Mouse (Mus musculus) midbrain, postnatal 0 days (tissue): ENCODE measurements around the gene Btrc. TPM values are rescaled to one million over a fixed set of nuclear protein-coding genes. Genes with fewer than 3 reads are reported as not detected.
A peak's percentile ranks its signal among the peaks of the same experiment; 100 is the strongest.

Experiments used
- ATAC-seq: fragments of 200-750 bp; cut with Nextera tagmentation; 2 replicates; pipeline ENCODE4 v1.8.0; 2017; ENCODE audit warnings: moderate number of reproducible peaks, mild to moderate bottlenecking, moderate TSS enrichment, moderate library complexity; ENCODE audit not compliant: low FRiP score
- DNase-seq: peaks from one replicate; pipeline ENCODE4 v3.0.0-alpha.2; 2015; ENCODE audit warnings: low spot score
- H3K27ac ChIP-seq: fragments of 300-500 bp; sonication (generic); 2 replicates; pipeline ENCODE4 v1.5.1; 2014; ENCODE audit warnings: low read depth, mild to moderate bottlenecking, low read length, mixed read lengths
- H3K27me3 ChIP-seq: fragments of 300-500 bp; sonication (generic); 2 replicates; pipeline ENCODE4 v1.6.1; 2014; ENCODE audit warnings: low read length, control low read depth, mixed read lengths; ENCODE audit not compliant: insufficient read depth
- H3K36me3 ChIP-seq: fragments of 300-500 bp; sonication (generic); 2 replicates; pipeline ENCODE4 v1.6.1; 2014; ENCODE audit warnings: low read length, control low read depth, mixed read lengths; ENCODE audit not compliant: insufficient read depth
- H3K4me1 ChIP-seq: fragments of 300-500 bp; sonication (generic); 2 replicates; pipeline ENCODE4 v1.6.1; 2014; ENCODE audit warnings: mild to moderate bottlenecking, control low read depth, antibody characterized with exemption, low read length, mixed read lengths; ENCODE audit not compliant: insufficient read depth
- H3K4me2 ChIP-seq: fragments of 300-500 bp; sonication (generic); 2 replicates; pipeline ENCODE4 v1.6.1; 2014; ENCODE audit warnings: low read depth, mild to moderate bottlenecking, low read length, mixed read lengths; ENCODE audit not compliant: poor library complexity, severe bottlenecking
- H3K4me3 ChIP-seq: fragments of 300-500 bp; sonication (generic); 2 replicates; pipeline ENCODE4 v1.5.1; 2014; ENCODE audit warnings: low read depth, mild to moderate bottlenecking, low read length, moderate library complexity
- H3K9ac ChIP-seq: fragments of 300-500 bp; sonication (generic); replicated peaks from 2 replicates; pipeline ENCODE4 v1.6.1; 2014; ENCODE audit warnings: mild to moderate bottlenecking, low read length, moderate library complexity, mixed read lengths; ENCODE audit not compliant: poor library complexity, severe bottlenecking
- H3K9me3 ChIP-seq: fragments of 300-500 bp; sonication (generic); 2 replicates; pipeline ENCODE4 v1.6.1; 2016; ENCODE audit warnings: low read length, control low read depth
- CTCF ChIP-seq: IDR thresholded peaks from 2 replicates; pipeline ENCODE4 v1.5.1; 2016; ENCODE audit warnings: antibody characterized with exemption, mild to moderate bottlenecking
- WGBS: fragments of 180-500 bp; shearing (Covaris S2); extraction: QIAGEN DNeasy Blood & Tissue Kit; methylation state at CpG from one replicate; pipeline ENCODE4 v1.1.7; 2014; 5-methylcytosine and 5-hydroxymethylcytosine counted together
- polyA plus RNA-seq: library from polyadenylated mRNA; unstranded; fragments of >200 nt; fragmentation: Nextera tagmentation; extraction: Ambion mirVana; gene quantifications from 2 replicates; pipeline ENCODE4 v1.2.1, GENCODE M21; 2015
- total RNA-seq: library from RNA; depleted of rRNA; stranded (reverse); fragments of >200 nt; gene quantifications from 2 replicates; pipeline ENCODE4 v1.2.3, GENCODE M21; 2014

The Btrc gene
- total and polyA plus RNA-seq, 2 experiments from 2014 or later = 52.8 to 60.1 TPM

- TF ChIP-seq CTCF = no peak
- ATAC-seq (no peak), DNase-seq (no peak)
- no peak overlapping the region for H3K9ac ChIP-seq
- no peak overlapping the region for H3K4me3 ChIP-seq
- no peaks in the 10 kb centered on the region for H3K9me3 ChIP-seq
- H3K36me3 ChIP-seq = no peaks in the 10 kb centered on the region
- H3K4me2 ChIP-seq = no peak overlapping the region
- no peaks in the 10 kb centered on the region for H3K27me3 ChIP-seq
- H3K4me1 ChIP-seq = no peaks in the 10 kb centered on the region
- WGBS = 88% methylated on average over 2 of the region's 2 CpGs
- H3K27ac ChIP-seq = no peak overlapping the region
These were observed 119.9 kb downstream of the Btrc start for GRCm38 (mm10) chr19:45483470-45483869.

GRCm38 (mm10) chr19:45486206-45486991 is 122.9 kb downstream of the Btrc start:
- peak; percentile 47 for DNase-seq

GRCm38 (mm10) chr19:45486992-45487387 is 123.5 kb downstream of the Btrc start:
- WGBS = 89% methylated on average over 3 of the region's 3 CpGs
- Histone ChIP-seq H3K36me3 (no peaks in the 10 kb centered on the region), H3K4me3 (no peak overlapping the region), H3K9me3 (no peaks in the 10 kb centered on the region), H3K4me2 (no peak overlapping the region), H3K27me3 (no peaks in the 10 kb centered on the region), H3K27ac (no peak overlapping the region), H3K4me1 (no peaks in the 10 kb centered on the region), H3K9ac (no peak overlapping the region)
- DNase-seq = no peak
- no peak for ATAC-seq
- no peak for TF ChIP-seq CTCF

More at GRCm38 (mm10) chr19:45486206-45486991, 122.9 kb downstream of the Btrc start:
- no peaks in the 10 kb centered on the region for H3K36me3 ChIP-seq
- H3K9ac ChIP-seq = no peak overlapping the region
- no peak for ATAC-seq
- no peak overlapping the region; the same call in 1 of the 2 replicates for H3K27ac ChIP-seq
- no peaks in the 10 kb centered on the region for H3K27me3 ChIP-seq
- no peak overlapping the region for H3K4me3 ChIP-seq
- WGBS = 83% methylated on average over 6 of the region's 6 CpGs
- no peak overlapping the region for H3K4me2 ChIP-seq
- H3K4me1 ChIP-seq = no peaks in the 10 kb centered on the region
- peak; percentile 56 for TF ChIP-seq CTCF
- H3K9me3 ChIP-seq = no peaks in the 10 kb centered on the region

- ATAC-seq (no peak), DNase-seq (no peak)
- Histone ChIP-seq H3K9ac (no peak overlapping the region), H3K4me3 (no peak overlapping the region), H3K36me3 (no peaks in the 10 kb centered on the region), H3K27me3 (no peaks in the 10 kb centered on the region), H3K4me2 (no peak overlapping the region), H3K4me1 (no peaks in the 10 kb centered on the region), H3K27ac (no peak overlapping the region), H3K9me3 (no peaks in the 10 kb centered on the region)
- WGBS = 84% methylated on average over 6 of the region's 6 CpGs
- no peak for TF ChIP-seq CTCF
These were observed 126.4 kb downstream of the Btrc start for GRCm38 (mm10) chr19:45489961-45490360.

GRCm38 (mm10) chr19:45491246-45491645 is 127.7 kb downstream of the Btrc start:
- WGBS = 86% methylated on average over 7 of the region's 7 CpGs
- H3K4me2 ChIP-seq = no peak overlapping the region
- no peak for TF ChIP-seq CTCF
- H3K4me3 ChIP-seq = no peak overlapping the region
- no peak overlapping the region for H3K9ac ChIP-seq
- no peaks in the 10 kb centered on the region for H3K27me3 ChIP-seq
- DNase-seq (no peak), ATAC-seq (no peak)
- H3K9me3 ChIP-seq = no peaks in the 10 kb centered on the region
- H3K36me3 ChIP-seq = no peaks in the 10 kb centered on the region
- H3K4me1 ChIP-seq = no peaks in the 10 kb centered on the region
- no peak overlapping the region for H3K27ac ChIP-seq

GRCm38 (mm10) chr19:45494121-45494775 is 130.7 kb downstream of the Btrc start:
- Histone ChIP-seq H3K9ac (no peak overlapping the region), H3K4me1 (no peaks in the 10 kb centered on the region), H3K36me3 (no peaks in the 10 kb centered on the region), H3K27ac (no peak overlapping the region), H3K27me3 (no peaks in the 10 kb centered on the region), H3K4me2 (no peak overlapping the region), H3K4me3 (no peak overlapping the region), H3K9me3 (no peaks in the 10 kb centered on the region)
- DNase-seq (peak; percentile 47), ATAC-seq (no peak)
- WGBS = 41% methylated on average over 10 of the region's 10 CpGs
- no peak for TF ChIP-seq CTCF
